Comparison of ENCODE assay signal across 14 mouse cellular contexts in the genomic region with DNA sequence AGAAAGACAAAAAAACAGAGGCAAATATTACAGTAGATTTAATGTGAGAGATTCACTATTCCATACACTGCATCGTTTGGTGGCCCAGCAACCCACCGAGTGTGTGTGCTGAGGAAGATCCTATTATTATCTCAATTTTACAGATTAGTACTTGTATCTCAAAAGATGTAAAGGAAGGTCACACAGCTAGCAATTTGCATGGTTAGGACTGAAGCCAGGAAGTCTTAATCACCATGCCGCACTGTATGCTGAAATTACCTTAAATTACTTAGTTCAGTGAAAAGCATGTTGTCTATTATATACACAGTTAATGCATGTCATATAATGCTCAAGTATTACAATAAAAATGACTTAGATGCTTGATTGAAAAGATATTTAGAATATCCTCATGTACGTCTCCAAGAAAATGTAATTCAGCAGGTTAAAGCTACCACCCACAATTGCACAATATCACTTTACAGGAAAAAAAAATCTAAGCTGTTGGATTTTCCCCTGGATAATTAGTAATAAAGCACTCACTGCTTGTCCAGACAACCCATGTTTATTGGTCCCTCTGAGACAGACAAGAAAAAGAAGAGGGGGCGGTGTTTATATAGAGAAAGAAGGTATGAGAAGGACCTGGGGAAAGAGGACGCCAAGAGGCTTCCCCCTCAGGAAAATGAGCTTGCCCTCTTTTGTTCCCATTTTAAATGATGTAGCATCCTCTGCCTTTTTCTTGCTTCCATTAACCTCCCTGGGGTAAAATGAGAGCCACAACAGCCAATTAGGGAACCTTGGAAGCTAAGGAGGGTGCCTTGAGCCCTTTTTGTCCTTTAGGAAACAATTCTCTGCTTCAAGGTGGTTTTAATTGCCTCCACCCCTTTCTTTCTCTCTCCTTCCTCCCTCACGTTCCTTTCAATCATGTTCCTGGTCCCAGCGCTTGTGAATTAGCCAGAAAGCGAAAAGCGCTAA.
DNase-seq lines count a peak whose midpoint lies in the region; ATAC-seq and TF ChIP-seq lines count a peak whose summit lies in the region.
"Had no signal": no experiment of that assay in that cellular context is flagged by ENCODE, and none has a peak within 500 bp of the region (broad histone marks: within the 10 kb centered on the region; RNA-seq: fewer than 3 reads in every experiment).

No protein-coding gene starts in this region.

- ATAC-seq in embryonic facial prominence, embryonic 14.5 days (ENCODE audit: low read depth), result peak; percentile 94
- no peak for ATAC-seq in hindbrain, embryonic 15.5 days (ENCODE audit: low FRiP score, low read depth)
- peak; percentile 70; the same call in 1 of the 2 replicates for ATAC-seq in midbrain, embryonic 14.5 days (ENCODE audit: low FRiP score, low TSS enrichment)

- intact Hi-C loops in gastrocnemius, adult 2 months (cut with DNase I), result no loop called here

- no peak for TF ChIP-seq CTCF in gastrocnemius, adult 2 months (IDR thresholded peaks at IDR 0.05)

- H3K4me3 ChIP-seq in embryonic facial prominence, embryonic 14.5 days (ENCODE audit: low read depth, low read length), result no peak overlapping the region
- H3K4me3 ChIP-seq in hindbrain, embryonic 15.5 days, result no peak overlapping the region
- H3K4me3 ChIP-seq in midbrain, embryonic 14.5 days (replicated peaks; ENCODE audit: low read depth, low read length), result no peak overlapping the region
- no peak overlapping the region for H3K4me3 ChIP-seq in gastrocnemius, adult 2 months
- H3K4me3 ChIP-seq: erythroblast, embryonic 14.5 days; liver, embryonic 13.5 days had no signal

- H3K27me3 ChIP-seq in embryonic facial prominence, embryonic 14.5 days (replicated peaks; ENCODE audit: control insufficient read depth, insufficient read depth, low read length), result no peaks in the 10 kb centered on the region
- no peaks in the 10 kb centered on the region for H3K27me3 ChIP-seq in hindbrain, embryonic 15.5 days
- no peaks in the 10 kb centered on the region for H3K27me3 ChIP-seq in midbrain, embryonic 14.5 days (ENCODE audit: control insufficient read depth, insufficient read depth, low read length)
- H3K27me3 ChIP-seq: liver, embryonic 13.5 days had no signal

- H3K4me2 ChIP-seq in embryonic facial prominence, embryonic 14.5 days (ENCODE audit: low read depth, low read length), result no peak overlapping the region; the same call in 1 of the 2 replicates
- H3K4me2 ChIP-seq in hindbrain, embryonic 15.5 days, result 0 out of 2 replicates have a peak overlapping the region, but pooled peaks have one; percentile 16
- H3K4me2 ChIP-seq in midbrain, embryonic 14.5 days (ENCODE audit: low read length), result 0 out of 2 replicates have a peak overlapping the region, but pooled peaks have one; percentile 0
- H3K4me2 ChIP-seq: liver, embryonic 13.5 days had no signal

- no peaks in the 10 kb centered on the region for H3K36me3 ChIP-seq in embryonic facial prominence, embryonic 14.5 days (ENCODE audit: control insufficient read depth, insufficient read depth, low read length)
- H3K36me3 ChIP-seq in hindbrain, embryonic 15.5 days, result no peaks in the 10 kb centered on the region
- no peaks in the 10 kb centered on the region for H3K36me3 ChIP-seq in midbrain, embryonic 14.5 days (ENCODE audit: control insufficient read depth, insufficient read depth, low read length)
- H3K36me3 ChIP-seq: liver, embryonic 13.5 days had no signal

- H3K9me3 ChIP-seq in embryonic facial prominence, embryonic 14.5 days (ENCODE audit: control insufficient read depth, low read length), result no peaks in the 10 kb centered on the region
- no peaks in the 10 kb centered on the region for H3K9me3 ChIP-seq in hindbrain, embryonic 15.5 days
- H3K9me3 ChIP-seq in midbrain, embryonic 14.5 days (ENCODE audit: control insufficient read depth, low read length), result no peaks in the 10 kb centered on the region
- H3K9me3 ChIP-seq: liver, embryonic 13.5 days had no signal

- 36% methylated on average over 10 of the region's 10 CpGs for WGBS in embryonic facial prominence, embryonic 14.5 days
- 51% methylated on average over 10 of the region's 10 CpGs for WGBS in hindbrain, embryonic 15.5 days
- 46% methylated on average over 10 of the region's 10 CpGs for WGBS in midbrain, embryonic 14.5 days

- H3K4me1 ChIP-seq in embryonic facial prominence, embryonic 14.5 days (ENCODE audit: control insufficient read depth, insufficient read depth, low read length), result 0 out of 2 replicates have a peak, but pooled peaks cover 2% of the 10 kb centered on the region
- H3K4me1 ChIP-seq in hindbrain, embryonic 15.5 days (replicated peaks), result peaks cover 7% of the 10 kb centered on the region; the same call in 1 of the 2 replicates
- H3K4me1 ChIP-seq in midbrain, embryonic 14.5 days (ENCODE audit: control insufficient read depth, insufficient read depth, low read length), result peaks cover 14% of the 10 kb centered on the region; the same call in 1 of the 2 replicates
- H3K4me1 ChIP-seq: liver, embryonic 13.5 days had no signal

- DNase-seq in embryo, embryonic 11 days, result peak; percentile 42
- DNase-seq in embryonic facial prominence, embryonic 14.5 days (ENCODE audit: low spot score), result peak; percentile 72
- peak; percentile 33 for DNase-seq in midbrain, embryonic 14.5 days
- DNase-seq in adrenal gland, adult 18-20 months (ENCODE audit: low spot score in 2 of 2), result no peak
- no peak for DNase-seq in right cerebral cortex, postnatal 10 days (ENCODE audit: low spot score in 2 of 2)
- no peak for DNase-seq in gastrocnemius, adult 2 months
- DNase-seq: cerebellum, adult 9-10 months; gastrocnemius, postnatal 25 days; kidney, postnatal 25 days; liver, embryonic 13.5 days; right cerebral cortex, postnatal 4 days; thymus, postnatal 4 days had no signal

- no peak overlapping the region for H3K27ac ChIP-seq in embryonic facial prominence, embryonic 14.5 days (replicated peaks; ENCODE audit: low read depth, low read length)
- H3K27ac ChIP-seq in hindbrain, embryonic 15.5 days (replicated peaks), result no peak overlapping the region
- H3K27ac ChIP-seq in midbrain, embryonic 14.5 days (replicated peaks; ENCODE audit: low read depth, low read length), result peak overlapping the region; percentile 20
- no peak overlapping the region for H3K27ac ChIP-seq in gastrocnemius, adult 2 months
- H3K27ac ChIP-seq: liver, embryonic 13.5 days had no signal

- H3K9ac ChIP-seq in embryonic facial prominence, embryonic 14.5 days (ENCODE audit: low read depth, low read length), result no peak overlapping the region
- H3K9ac ChIP-seq in hindbrain, embryonic 15.5 days, result no peak overlapping the region
- H3K9ac ChIP-seq in midbrain, embryonic 14.5 days (replicated peaks; ENCODE audit: low read length), result no peak overlapping the region
- H3K9ac ChIP-seq: liver, embryonic 13.5 days had no signal

Comparison
In these comparisons a context has a peak if more than half of its experiments do, and no peak if none do; other contexts are left out.
1. DNase-seq: peak in embryo, embryonic 11 days (single experiment), embryonic facial prominence, embryonic 14.5 days (single experiment) and midbrain, embryonic 14.5 days (single experiment); none in adrenal gland, adult 18-20 months (0 of 2), right cerebral cortex, postnatal 10 days (0 of 2) and gastrocnemius, adult 2 months (single experiment).